Mouse (Mus musculus) stomach, embryonic 16.5 days (tissue): ENCODE measurements around the gene Slc25a39. TPM values are rescaled to one million over a fixed set of nuclear protein-coding genes. Genes with fewer than 3 reads are reported as not detected.
A peak's percentile ranks its signal among the peaks of the same experiment; 100 is the strongest.

Source experiments
- ATAC-seq: fragments of 200-750 bp; cut with Nextera tagmentation; 2 replicates; pipeline ENCODE4 v1.8.0; 2017; ENCODE audit warnings: moderate number of reproducible peaks, moderate TSS enrichment; ENCODE audit not compliant: insufficient read depth, low FRiP score
- H3K27ac ChIP-seq: fragments of 300-500 bp; sonication (generic); 2 replicates; pipeline ENCODE4 v1.5.1; 2014; ENCODE audit warnings: low read length
- H3K27me3 ChIP-seq: fragments of 300-500 bp; sonication (generic); 2 replicates; pipeline ENCODE4 v1.6.1; 2014; ENCODE audit warnings: low read length, control low read depth, mixed read lengths; ENCODE audit not compliant: control insufficient read depth, insufficient read depth
- H3K36me3 ChIP-seq: fragments of 300-500 bp; sonication (generic); 2 replicates; pipeline ENCODE4 v1.6.1; 2014; ENCODE audit warnings: low read length; ENCODE audit not compliant: control insufficient read depth, insufficient read depth
- H3K4me1 ChIP-seq: fragments of 300-500 bp; sonication (generic); 2 replicates; pipeline ENCODE4 v1.6.1; 2014; ENCODE audit warnings: low read length, control low read depth, mixed read lengths; ENCODE audit not compliant: control insufficient read depth, insufficient read depth
- H3K4me2 ChIP-seq: fragments of 300-500 bp; sonication (generic); 2 replicates; pipeline ENCODE4 v1.6.1; 2014; ENCODE audit warnings: low read depth, low read length, mixed read lengths
- H3K4me3 ChIP-seq: fragments of 300-500 bp; sonication (generic); replicated peaks from 2 replicates; pipeline ENCODE4 v1.5.1; 2014; ENCODE audit warnings: mild to moderate bottlenecking, low read length
- H3K9ac ChIP-seq: fragments of 300-500 bp; sonication (generic); 2 replicates; pipeline ENCODE4 v1.6.1; 2014; ENCODE audit warnings: low read length
- H3K9me3 ChIP-seq: fragments of 300-500 bp; sonication (generic); replicated peaks from 2 replicates; pipeline ENCODE4 v1.6.1; 2016; ENCODE audit warnings: low read length, control low read depth; ENCODE audit not compliant: control insufficient read depth
- WGBS: fragments of 180-500 bp; shearing (Covaris S2); extraction: QIAGEN DNeasy Blood & Tissue Kit; methylation state at CpG from one replicate; pipeline ENCODE4 v1.1.7; 2014; 5-methylcytosine and 5-hydroxymethylcytosine counted together
- polyA plus RNA-seq: library from polyadenylated mRNA; unstranded; fragments of >200 nt; fragmentation: Nextera tagmentation; extraction: Ambion mirVana; gene quantifications from 2 replicates; pipeline ENCODE4 v1.2.1, GENCODE M21; 2015

Slc25a39 gene
- polyA plus RNA-seq, 1 experiment from 2014 or later = 239 TPM

DNA sequence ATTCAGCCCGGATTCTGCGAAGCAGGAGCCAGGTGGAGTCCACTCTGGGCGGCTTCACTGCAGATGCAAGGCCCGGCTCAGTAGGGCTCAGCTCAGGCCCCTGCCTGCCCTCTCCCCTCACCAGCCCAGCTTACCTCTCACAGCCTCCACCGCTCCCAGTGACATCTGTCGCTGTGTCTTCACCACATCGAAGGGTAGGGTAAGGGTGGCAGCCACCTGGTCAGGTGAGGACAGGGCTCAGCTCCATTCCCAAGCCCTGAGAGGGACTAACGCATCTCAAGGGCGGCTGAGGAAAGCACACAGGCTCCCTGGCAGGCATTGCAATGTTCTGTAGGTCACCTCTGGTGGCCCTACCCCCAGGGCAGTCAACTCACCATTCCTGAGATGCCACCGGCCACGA, 4.1 kb downstream of the Slc25a39 start:
- no peak overlapping the region for H3K4me2 ChIP-seq
- H3K36me3 ChIP-seq = peaks cover 14% of the 10 kb centered on the region
- WGBS = 90% methylated on average over 11 of the region's 11 CpGs
- no peaks in the 10 kb centered on the region for H3K9me3 ChIP-seq
- H3K27me3 ChIP-seq = peaks cover 16% of the 10 kb centered on the region
- H3K4me3 ChIP-seq = no peak overlapping the region
- H3K27ac ChIP-seq = no peak overlapping the region
- no peak overlapping the region for H3K9ac ChIP-seq
- H3K4me1 ChIP-seq = peaks cover 31% of the 10 kb centered on the region
- no peak for ATAC-seq

DNA sequence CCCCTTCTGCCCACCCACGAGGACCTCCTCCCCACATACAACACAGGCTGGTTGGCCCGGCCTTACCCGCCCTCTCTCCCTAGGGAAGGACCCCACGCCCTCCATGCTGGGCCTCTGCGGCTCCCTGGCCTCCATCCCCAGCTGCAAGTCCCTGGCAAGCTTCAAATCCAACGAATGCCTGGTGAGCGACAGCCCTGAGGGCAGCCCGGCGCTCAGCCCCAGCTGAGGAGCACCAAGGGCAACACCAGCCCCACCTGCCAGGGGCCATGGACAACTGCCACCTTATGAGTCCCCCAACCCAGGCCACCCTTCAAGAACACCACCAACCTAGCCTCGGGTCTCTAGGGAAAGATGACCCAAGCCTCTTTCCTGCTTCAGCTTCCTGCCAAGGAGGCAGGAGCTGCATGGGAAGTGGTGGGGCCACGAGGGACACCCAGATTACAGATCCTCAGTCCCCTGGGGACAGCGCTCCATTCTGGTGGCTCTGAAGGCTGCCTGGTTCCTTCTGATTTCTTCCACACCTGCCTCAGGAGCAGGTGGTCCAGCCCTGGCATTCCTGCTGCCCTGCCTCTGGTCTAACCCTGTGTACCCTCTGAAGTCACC, 5.7 kb downstream of the Slc25a39 start:
- Histone ChIP-seq H3K4me3 (no peak overlapping the region), H3K36me3 (peaks cover 14% of the 10 kb centered on the region), H3K4me1 (peaks cover 24% of the 10 kb centered on the region), H3K9me3 (no peaks in the 10 kb centered on the region), H3K27me3 (peaks cover 16% of the 10 kb centered on the region), H3K9ac (no peak overlapping the region), H3K27ac (no peak overlapping the region), H3K4me2 (no peak overlapping the region)
- ATAC-seq = no peak
- WGBS = 44% methylated on average over 12 of the region's 12 CpGs

GRCm38 (mm10) chr11:102400513-102401084, 7.1 kb downstream of the Slc25a39 start:
- H3K4me2 ChIP-seq = no peak overlapping the region
- ATAC-seq = no peak
- H3K9ac ChIP-seq = no peak overlapping the region
- H3K9me3 ChIP-seq = no peaks in the 10 kb centered on the region
- no peak overlapping the region for H3K27ac ChIP-seq
- 26% methylated on average over 12 of the region's 12 CpGs for WGBS
- peaks cover 16% of the 10 kb centered on the region for H3K27me3 ChIP-seq
- peaks cover 15% of the 10 kb centered on the region for H3K4me1 ChIP-seq
- no peak overlapping the region for H3K4me3 ChIP-seq
- H3K36me3 ChIP-seq = peaks cover 14% of the 10 kb centered on the region

DNA sequence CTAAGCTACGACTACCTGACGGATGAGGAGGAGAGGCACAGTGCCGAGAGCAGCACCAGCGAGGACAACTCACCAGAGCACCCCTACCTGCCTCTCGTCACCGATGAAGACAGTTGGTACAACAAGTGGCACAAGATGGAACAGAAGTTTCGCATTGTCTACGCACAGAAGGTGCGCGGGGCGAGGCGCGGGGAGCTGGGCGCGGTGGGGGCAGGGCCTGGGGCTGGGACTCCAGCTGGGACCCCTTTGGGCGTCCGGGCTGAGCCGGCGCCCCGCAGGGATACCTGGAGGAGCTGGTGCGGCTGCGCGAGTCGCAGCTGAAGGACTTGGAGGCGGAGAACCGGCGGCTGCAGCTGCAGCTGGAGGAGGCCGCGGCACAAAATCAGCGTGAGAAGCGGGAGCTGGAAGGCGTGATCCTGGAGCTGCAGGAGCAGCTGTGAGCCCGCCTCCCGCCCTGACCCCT, 8.1 kb downstream of the Slc25a39 start:
- H3K4me3 ChIP-seq = peak overlapping the region; percentile 36
- H3K4me2 ChIP-seq = peak overlapping the region; percentile 55
- H3K27me3 ChIP-seq = peaks cover 16% of the 10 kb centered on the region
- H3K27ac ChIP-seq = no peak overlapping the region
- peaks cover 14% of the 10 kb centered on the region for H3K36me3 ChIP-seq
- WGBS = 1% methylated on average over 34 of the region's 34 CpGs
- H3K9ac ChIP-seq = peak overlapping the region; percentile 69
- ATAC-seq = 0 out of 2 replicates have a peak, but pooled peaks have one; percentile 6
- H3K9me3 ChIP-seq = no peaks in the 10 kb centered on the region
- peaks cover 8% of the 10 kb centered on the region; the same call in 1 of the 2 replicates for H3K4me1 ChIP-seq

- Histone ChIP-seq H3K4me3 (peak overlapping the region; percentile 36), H3K9ac (no peak overlapping the region), H3K9me3 (no peaks in the 10 kb centered on the region), H3K27ac (no peak overlapping the region), H3K4me2 (peak overlapping the region; percentile 55), H3K4me1 (peaks cover 12% of the 10 kb centered on the region), H3K36me3 (peaks cover 14% of the 10 kb centered on the region), H3K27me3 (peaks cover 16% of the 10 kb centered on the region)
- 14% methylated on average over 15 of the region's 15 CpGs for WGBS
- ATAC-seq = no peak
Measured at GRCm38 (mm10) chr11:102399107-102399506, 8.6 kb downstream of the Slc25a39 start.

GRCm38 (mm10) chr11:102398007-102398825, 9.5 kb downstream of the Slc25a39 start:
- no peak for ATAC-seq
- Histone ChIP-seq H3K9me3 (no peaks in the 10 kb centered on the region), H3K4me2 (no peak overlapping the region), H3K4me3 (no peak overlapping the region), H3K9ac (no peak overlapping the region), H3K27me3 (peaks cover 16% of the 10 kb centered on the region), H3K36me3 (peaks cover 8% of the 10 kb centered on the region; the same call in 1 of the 2 replicates), H3K4me1 (peaks cover 20% of the 10 kb centered on the region), H3K27ac (no peak overlapping the region)
- WGBS = 72% methylated on average over 20 of the region's 20 CpGs

DNA sequence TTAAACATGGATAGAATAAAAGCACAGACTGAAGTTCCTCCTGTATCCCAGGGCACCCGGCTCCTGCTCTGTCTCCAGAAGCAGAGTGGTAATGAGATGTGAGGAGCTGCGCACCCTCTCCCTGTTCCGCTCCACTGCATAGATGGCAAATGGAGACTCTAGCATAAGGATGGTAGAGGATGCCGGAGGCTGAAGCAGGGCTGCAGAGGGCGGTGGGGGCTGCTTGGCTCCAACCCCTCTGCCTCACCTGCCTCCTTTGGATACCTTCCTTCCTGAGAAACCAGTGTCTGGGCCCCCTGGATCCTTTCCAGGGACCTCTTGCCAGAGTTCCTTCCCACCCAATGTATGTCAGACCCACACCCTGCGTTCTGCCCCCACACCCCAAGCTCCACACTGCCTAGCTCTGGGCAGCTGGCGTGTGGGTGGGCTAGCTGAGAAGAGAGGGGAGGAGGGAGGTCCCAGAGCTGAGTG, 11.0 kb downstream of the Slc25a39 start:
- H3K36me3 ChIP-seq = no peaks in the 10 kb centered on the region
- WGBS = 81% methylated on average over 7 of the region's 7 CpGs
- peaks cover 16% of the 10 kb centered on the region for H3K27me3 ChIP-seq
- H3K9ac ChIP-seq = no peak overlapping the region
- no peak overlapping the region for H3K4me3 ChIP-seq
- ATAC-seq = no peak
- H3K4me2 ChIP-seq = no peak overlapping the region
- no peaks in the 10 kb centered on the region for H3K9me3 ChIP-seq
- no peak overlapping the region for H3K27ac ChIP-seq
- H3K4me1 ChIP-seq = peaks cover 28% of the 10 kb centered on the region

GRCm38 (mm10) chr11:102396263-102396662, 11.5 kb downstream of the Slc25a39 start:
- H3K9me3 ChIP-seq = no peaks in the 10 kb centered on the region
- WGBS = 55% methylated on average over 6 of the region's 6 CpGs
- no peak overlapping the region for H3K9ac ChIP-seq
- H3K4me3 ChIP-seq = no peak overlapping the region
- H3K4me2 ChIP-seq = no peak overlapping the region
- peaks cover 28% of the 10 kb centered on the region for H3K4me1 ChIP-seq
- H3K36me3 ChIP-seq = no peaks in the 10 kb centered on the region
- H3K27ac ChIP-seq = no peak overlapping the region
- no peak for ATAC-seq
- H3K27me3 ChIP-seq = peaks cover 16% of the 10 kb centered on the region

GRCm38 (mm10) chr11:102395250-102395649, 12.5 kb downstream of the Slc25a39 start:
- Histone ChIP-seq H3K4me1 (peaks cover 28% of the 10 kb centered on the region), H3K4me3 (no peak overlapping the region), H3K27ac (no peak overlapping the region), H3K36me3 (no peaks in the 10 kb centered on the region), H3K9ac (no peak overlapping the region), H3K27me3 (peaks cover 14% of the 10 kb centered on the region), H3K4me2 (no peak overlapping the region), H3K9me3 (no peaks in the 10 kb centered on the region)
- WGBS = 20% methylated on average over 5 of the region's 5 CpGs
- no peak for ATAC-seq
